25 mouse cellular contexts compared by ENCODE assay signal in the genomic region with DNA sequence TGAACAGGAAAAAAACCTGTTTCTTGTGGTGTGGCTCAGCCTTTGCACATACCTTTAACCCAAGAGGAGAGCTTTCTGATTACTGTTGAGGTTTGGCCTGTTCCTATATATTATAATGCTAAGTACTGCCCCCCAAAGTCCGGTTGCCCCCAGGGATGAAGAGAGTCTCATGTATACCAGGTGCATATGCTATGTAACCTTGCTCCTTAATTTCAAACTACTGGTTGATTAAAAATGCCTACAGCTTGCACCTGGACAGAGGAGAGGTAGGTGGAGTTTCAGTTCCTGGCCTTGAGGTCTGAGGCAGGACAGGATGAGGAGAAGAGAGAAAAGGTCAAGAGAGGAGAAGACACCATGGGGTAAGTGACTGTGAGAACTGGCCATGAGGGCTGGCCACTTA. TPM values are rescaled to one million over a fixed set of nuclear protein-coding genes. Genes with fewer than 3 reads are reported as not detected.
DNase-seq lines count a peak whose midpoint lies in the region; ATAC-seq and TF ChIP-seq lines count a peak whose summit lies in the region.
"Had no signal": no experiment of that assay in that cellular context is flagged by ENCODE, and none has a peak within 500 bp of the region (broad histone marks: within the 10 kb centered on the region; RNA-seq: fewer than 3 reads in every experiment).

A gene (plus strand): TSS at position 301 of the 400 bp plus-strand sequence.

- no peaks in the 10 kb centered on the region for H3K27me3 ChIP-seq in heart, postnatal 0 days (ENCODE audit: control insufficient read depth, insufficient read depth, low read length)
- H3K27me3 ChIP-seq in heart, adult 2 months (ENCODE audit: control insufficient read depth, insufficient read depth, low read length) = no peaks in the 10 kb centered on the region
- no peaks in the 10 kb centered on the region for H3K27me3 ChIP-seq in thymus, adult 2 months (ENCODE audit: control insufficient read depth, insufficient read depth, low read length)
- H3K27me3 ChIP-seq: embryonic facial prominence, embryonic 13.5 days; embryonic facial prominence, embryonic 15.5 days; forebrain, embryonic 12.5 days had no signal

- H3K27ac ChIP-seq in heart, postnatal 0 days (ENCODE audit: low read depth) = no peak within 1 kb of the TSS
- H3K27ac ChIP-seq in heart, adult 2 months = no peak within 1 kb of the TSS
- no peak within 1 kb of the TSS for H3K27ac ChIP-seq in thymus, adult 2 months (ENCODE audit: control insufficient read depth, insufficient read depth, low read length)
- H3K27ac ChIP-seq: embryonic facial prominence, embryonic 13.5 days; embryonic facial prominence, embryonic 15.5 days; forebrain, embryonic 10.5 days; forebrain, embryonic 12.5 days had no signal

- no peaks in the 10 kb centered on the region for H3K9me3 ChIP-seq in heart, postnatal 0 days (replicated peaks; ENCODE audit: control insufficient read depth, low read length)
- H3K9me3 ChIP-seq: embryonic facial prominence, embryonic 13.5 days; embryonic facial prominence, embryonic 15.5 days; forebrain, embryonic 10.5 days; forebrain, embryonic 12.5 days had no signal

- 85% methylated on average over 1 of the region's 1 CpGs for WGBS in heart, postnatal 0 days
- 89% methylated on average over 1 of the region's 1 CpGs for WGBS in heart, adult 2 months
- WGBS in thymus, adult 2 months = 95% methylated on average over 1 of the region's 1 CpGs

- no peak within 1 kb of the TSS for H3K4me3 ChIP-seq in heart, postnatal 0 days (ENCODE audit: low read depth, low read length)
- H3K4me3 ChIP-seq in heart, adult 2 months = no peak within 1 kb of the TSS
- H3K4me3 ChIP-seq in thymus, adult 2 months (ENCODE audit: control insufficient read depth, insufficient read depth, low read length) = no peak within 1 kb of the TSS
- H3K4me3 ChIP-seq: embryonic facial prominence, embryonic 13.5 days; embryonic facial prominence, embryonic 15.5 days; erythroblast, embryonic 14.5 days; forebrain, embryonic 10.5 days; forebrain, embryonic 12.5 days had no signal

- H3K4me1 ChIP-seq in heart, postnatal 0 days (ENCODE audit: control insufficient read depth, insufficient read depth) = peaks cover 4% of the 10 kb centered on the region; the same call in 1 of the 2 replicates
- H3K4me1 ChIP-seq in heart, adult 2 months (ENCODE audit: control insufficient read depth, insufficient read depth, low read length) = no peaks in the 10 kb centered on the region; the same call in 1 of the 2 replicates
- peaks cover 9% of the 10 kb centered on the region for H3K4me1 ChIP-seq in thymus, adult 2 months (replicated peaks; ENCODE audit: control insufficient read depth, insufficient read depth, low read length)

- DNase-seq in heart, postnatal 0 days (ENCODE audit: low spot score) = peak; percentile 1
- DNase-seq in heart, adult 2 months = no peak
- no peak for DNase-seq in thymus, adult 2 months
- no peak for DNase-seq in thymus, postnatal 36 days
- DNase-seq: adrenal gland, adult 2 months; adrenal gland, postnatal 10 days; adrenal gland, postnatal 25 days; cerebellum, adult 11 months; cerebellum, adult 18-20 months; cerebellum, adult 8-10 months; cerebellum, postnatal 14 days; cerebellum, postnatal 36 days; embryo, embryonic 11 days had no signal

- H3K9ac ChIP-seq in heart, postnatal 0 days (replicated peaks; ENCODE audit: low read depth, low read length) = no peak within 1 kb of the TSS
- H3K9ac ChIP-seq in heart, adult 2 months (ENCODE audit: low read depth, low read length) = no peak within 1 kb of the TSS
- H3K9ac ChIP-seq: embryonic facial prominence, embryonic 13.5 days; embryonic facial prominence, embryonic 15.5 days; forebrain, embryonic 12.5 days had no signal

- H3K79me2 ChIP-seq in heart, adult 2 months (replicated peaks; ENCODE audit: control insufficient read depth, insufficient read depth, low read length) = no peaks in the 10 kb centered on the region

- no peak for ATAC-seq in heart, postnatal 0 days (ENCODE audit: insufficient read depth, low read depth)
- ATAC-seq: forebrain, embryonic 14.5 days; forebrain, embryonic 16.5 days had no signal

- H3K4me2 ChIP-seq in heart, postnatal 0 days (ENCODE audit: low read depth, low read length) = no peak within 1 kb of the TSS
- H3K4me2 ChIP-seq: embryonic facial prominence, embryonic 13.5 days; embryonic facial prominence, embryonic 15.5 days; forebrain, embryonic 12.5 days had no signal

- no peak for TF ChIP-seq CTCF in heart, postnatal 0 days (IDR thresholded peaks at IDR 0.05; ENCODE audit: low read depth)
- TF ChIP-seq CTCF in heart, adult 2 months (IDR thresholded peaks at IDR 0.05) = no peak
- TF ChIP-seq CTCF in thymus, adult 2 months (IDR thresholded peaks at IDR 0.05; ENCODE audit: borderline replicate concordance, control insufficient read depth, extremely low read depth, insufficient read depth, low read length, poor library complexity) = no peak

- intact Hi-C loops in heart, adult 2 months (cut with DNase I) = no loop called here

- no peak for TF ChIP-seq POLR2A in heart, adult 2 months (IDR thresholded peaks at IDR 0.05; ENCODE audit: insufficient read depth, low read depth, low read length)
- TF ChIP-seq POLR2A in thymus, adult 2 months (IDR thresholded peaks at IDR 0.05; ENCODE audit: control insufficient read depth, extremely low read depth, insufficient read depth, low read length, poor library complexity) = no peak

- no peak for TF ChIP-seq EP300 in heart, postnatal 0 days (IDR thresholded peaks at IDR 0.05; ENCODE audit: low read depth)
- no peak for TF ChIP-seq EP300 in heart, adult 2 months (IDR thresholded peaks at IDR 0.05; ENCODE audit: insufficient read depth, low read depth, low read length)

- 0 out of 2 replicates have a peak, but pooled peaks cover 4% of the 10 kb centered on the region for H3K36me3 ChIP-seq in heart, postnatal 0 days (replicated peaks; ENCODE audit: control insufficient read depth, insufficient read depth, low read length)
- no peaks in the 10 kb centered on the region for H3K36me3 ChIP-seq in heart, adult 2 months (ENCODE audit: control insufficient read depth, insufficient read depth, low read length)
- H3K36me3 ChIP-seq in thymus, adult 2 months (ENCODE audit: control insufficient read depth, insufficient read depth, low read length) = no peaks in the 10 kb centered on the region

RNA-seq across cellular contexts. Expression of the gene that starts here (rescaled TPM):
- not detected in 2 replicates for total RNA-seq in heart, postnatal 0 days (2014; rRNA removed; ENCODE audit: low replicate concordance)
- polyA plus RNA-seq in heart, postnatal 0 days (2015; fragmentation: Nextera tagmentation; extraction: Ambion mirVana) = not detected in 2 replicates
- not detected for total RNA-seq in heart, adult 2 months (2021)
- polyA plus RNA-seq in heart, adult 2 months (2012; rRNA removed) = not detected in 2 replicates
- 67.6 and 92.4 TPM in 2 replicates for polyA plus RNA-seq in thymus, adult 2 months (2012; rRNA removed)
- total RNA-seq: adrenal gland, adult 2 months; adrenal gland, postnatal 10 days; adrenal gland, postnatal 25 days; adrenal gland, postnatal 4 days; common myeloid progenitor, adult 5-6 weeks; ES-E14; MEL had no signal
- polyA plus RNA-seq: adrenal gland, adult 2 months; embryonic facial prominence, embryonic 11.5 days; embryonic facial prominence, embryonic 13.5 days; embryonic facial prominence, embryonic 15.5 days; erythroblast, embryonic 14.5 days; forebrain, embryonic 14.5 days; forebrain, embryonic 16.5 days had no signal

Comparison
In these comparisons a context has a peak if more than half of its experiments do, and no peak if none do; other contexts are left out.
1. RNA of the gene that starts here (polyA plus RNA-seq): 67.6 to 92.4 TPM in thymus, adult 2 months; not detected in heart, postnatal 0 days and not detected in heart, adult 2 months; every median in the first group is over 10 times any median in the second.
2. Peak in DNase-seq in heart, postnatal 0 days; RNA of the gene not detected or under 1 TPM.